7 mouse cellular contexts compared by ENCODE assay signal in the genomic region with DNA sequence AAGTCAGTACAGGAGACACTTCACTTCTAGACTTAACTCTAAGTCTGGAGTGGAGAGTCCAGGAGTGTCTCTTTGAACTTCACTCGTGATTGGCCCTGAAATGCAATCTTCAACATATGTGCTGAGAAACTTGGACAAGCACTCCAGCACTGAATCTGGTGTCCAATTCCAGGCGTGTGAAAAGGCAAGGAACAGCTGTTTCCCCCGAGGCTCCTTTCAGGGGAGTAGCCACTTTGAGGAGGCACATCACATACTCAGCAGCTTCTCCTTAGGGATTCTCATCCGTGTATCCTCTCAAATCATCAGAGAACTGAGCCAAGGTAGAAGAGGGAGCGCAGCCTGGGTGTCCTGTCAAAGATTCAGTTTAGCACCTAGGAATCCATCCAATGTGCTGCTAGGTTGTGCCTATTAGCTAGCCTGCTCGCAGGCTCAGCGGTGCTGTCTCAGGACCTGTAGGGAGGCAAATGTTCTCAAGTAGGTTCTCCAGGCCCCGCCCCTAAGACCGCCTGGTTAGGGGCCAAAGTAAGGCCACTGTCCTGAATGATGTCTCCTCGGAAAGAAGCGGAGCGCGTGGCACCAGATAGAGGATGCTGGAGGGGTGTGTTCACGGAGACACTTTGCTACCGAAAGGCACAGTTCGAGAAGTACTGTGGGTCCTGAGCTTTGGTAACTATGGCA. TPM values are rescaled to one million over a fixed set of nuclear protein-coding genes. Genes with fewer than 3 reads are reported as not detected.
A peak's percentile ranks its signal among the peaks of the same experiment; 100 is the strongest.
DNase-seq lines count a peak whose midpoint lies in the region; ATAC-seq and TF ChIP-seq lines count a peak whose summit lies in the region.

A gene (minus strand): TSS at position 34 of the 678 bp plus-strand sequence.

- TF ChIP-seq POLR2A in ES-Bruce4 (IDR thresholded peaks at IDR 0.05; ENCODE audit: insufficient read depth, low read length) = no peak

- H3K4me2 ChIP-seq in embryonic facial prominence, embryonic 11.5 days (ENCODE audit: low read depth, low read length) = peak within 1 kb of the TSS; percentile 46
- H3K4me2 ChIP-seq in intestine, embryonic 15.5 days (replicated peaks) = peak within 1 kb of the TSS; percentile 50
- H3K4me2 ChIP-seq in midbrain, embryonic 15.5 days = peak within 1 kb of the TSS; percentile 52

- WGBS in embryonic facial prominence, embryonic 11.5 days = 33% methylated on average over 16 of the region's 16 CpGs
- WGBS in intestine, embryonic 15.5 days = 33% methylated on average over 16 of the region's 16 CpGs
- 31% methylated on average over 16 of the region's 16 CpGs for WGBS in midbrain, embryonic 15.5 days

- H3K27ac ChIP-seq in ES-Bruce4 (ENCODE audit: insufficient read depth, low read length) = no peak within 1 kb of the TSS
- no peak within 1 kb of the TSS for H3K27ac ChIP-seq in embryonic facial prominence, embryonic 11.5 days (replicated peaks; ENCODE audit: low read depth, low read length)
- no peak within 1 kb of the TSS for H3K27ac ChIP-seq in intestine, embryonic 15.5 days
- H3K27ac ChIP-seq in midbrain, embryonic 15.5 days = no peak within 1 kb of the TSS

- H3K9ac ChIP-seq in ES-Bruce4 (ENCODE audit: low read depth, poor library complexity, severe bottlenecking) = no peak within 1 kb of the TSS
- no peak within 1 kb of the TSS for H3K9ac ChIP-seq in embryonic facial prominence, embryonic 11.5 days (replicated peaks; ENCODE audit: low read length)
- no peak within 1 kb of the TSS for H3K9ac ChIP-seq in intestine, embryonic 15.5 days
- H3K9ac ChIP-seq in midbrain, embryonic 15.5 days = peak within 1 kb of the TSS; percentile 26; the same call in 1 of the 2 replicates

- peak; percentile 4 for DNase-seq in CD4-positive helper T cell, adult 2 months (ENCODE audit: low read depth, low spot score)
- DNase-seq in embryonic facial prominence, embryonic 11.5 days (ENCODE audit: low spot score) = peak; percentile 27
- no peak for DNase-seq in gastrocnemius, postnatal 25 days
- DNase-seq in right cerebral cortex, postnatal 10 days (ENCODE audit: low spot score in 2 of 2) = no peak

- TF ChIP-seq CTCF in ES-Bruce4 (IDR thresholded peaks at IDR 0.05; ENCODE audit: low read depth, low read length) = no peak

- no peak for TF ChIP-seq EP300 in ES-Bruce4 (IDR thresholded peaks at IDR 0.05; ENCODE audit: insufficient read depth, low read depth, low read length)

- H3K4me1 ChIP-seq in ES-Bruce4 (ENCODE audit: control insufficient read depth, insufficient read depth, low read length) = peaks cover 2% of the 10 kb centered on the region
- H3K4me1 ChIP-seq in embryonic facial prominence, embryonic 11.5 days (ENCODE audit: control insufficient read depth, insufficient read depth, low read length) = no peaks in the 10 kb centered on the region
- H3K4me1 ChIP-seq in intestine, embryonic 15.5 days (replicated peaks) = 0 out of 2 replicates have a peak, but pooled peaks cover 5% of the 10 kb centered on the region
- no peaks in the 10 kb centered on the region for H3K4me1 ChIP-seq in midbrain, embryonic 15.5 days

- H3K36me3 ChIP-seq in ES-Bruce4 (ENCODE audit: control insufficient read depth, insufficient read depth, low read length, poor library complexity, severe bottlenecking) = no peaks in the 10 kb centered on the region
- no peaks in the 10 kb centered on the region for H3K36me3 ChIP-seq in embryonic facial prominence, embryonic 11.5 days (replicated peaks; ENCODE audit: control insufficient read depth, insufficient read depth, low read depth, low read length)
- no peaks in the 10 kb centered on the region for H3K36me3 ChIP-seq in intestine, embryonic 15.5 days
- no peaks in the 10 kb centered on the region for H3K36me3 ChIP-seq in midbrain, embryonic 15.5 days (replicated peaks)

- no peak for ATAC-seq in embryonic facial prominence, embryonic 11.5 days (replicated peaks; ENCODE audit: insufficient number of reproducible peaks, low FRiP score, low TSS enrichment, low read depth)
- ATAC-seq in intestine, embryonic 15.5 days = no peak
- ATAC-seq in midbrain, embryonic 15.5 days (replicated peaks) = peak; percentile 50; the same call in 1 of the 2 replicates

- H3K27me3 ChIP-seq in ES-Bruce4 (ENCODE audit: control insufficient read depth, insufficient read depth, low read length, poor library complexity, severe bottlenecking) = no peaks in the 10 kb centered on the region
- no peaks in the 10 kb centered on the region; the same call in 1 of the 2 replicates for H3K27me3 ChIP-seq in embryonic facial prominence, embryonic 11.5 days (ENCODE audit: control insufficient read depth, insufficient read depth, low read length)
- H3K27me3 ChIP-seq in intestine, embryonic 15.5 days (replicated peaks) = no peaks in the 10 kb centered on the region
- H3K27me3 ChIP-seq in midbrain, embryonic 15.5 days (replicated peaks) = peaks cover 5% of the 10 kb centered on the region; the same call in 1 of the 2 replicates

- peak within 1 kb of the TSS; percentile 17 for H3K4me3 ChIP-seq in ES-Bruce4 (ENCODE audit: low read depth, low read length)
- peak within 1 kb of the TSS; percentile 9 for H3K4me3 ChIP-seq in embryonic facial prominence, embryonic 11.5 days (ENCODE audit: low read depth, low read length)
- peak within 1 kb of the TSS; percentile 7; the same call in 1 of the 2 replicates for H3K4me3 ChIP-seq in intestine, embryonic 15.5 days (replicated peaks)
- peak within 1 kb of the TSS; percentile 43 for H3K4me3 ChIP-seq in midbrain, embryonic 15.5 days

- H3K9me3 ChIP-seq in ES-Bruce4 (replicated peaks; ENCODE audit: control insufficient read depth, insufficient read depth, low read length, poor library complexity, severe bottlenecking) = no peaks in the 10 kb centered on the region
- no peaks in the 10 kb centered on the region for H3K9me3 ChIP-seq in embryonic facial prominence, embryonic 11.5 days (replicated peaks; ENCODE audit: control insufficient read depth, low read length)
- H3K9me3 ChIP-seq in intestine, embryonic 15.5 days = no peaks in the 10 kb centered on the region
- 0 out of 2 replicates have a peak, but pooled peaks cover 3% of the 10 kb centered on the region for H3K9me3 ChIP-seq in midbrain, embryonic 15.5 days

RNA-seq across cellular contexts. Expression of the gene that starts here (rescaled TPM):
- polyA plus RNA-seq in ES-Bruce4 (2011; ENCODE audit: insufficient read depth, insufficient read length, low read depth, missing spikeins) = 0.87 and 1.1 TPM in 2 replicates
- polyA plus RNA-seq in embryonic facial prominence, embryonic 11.5 days (2014; fragmentation: Nextera tagmentation; extraction: Ambion mirVana) = 0.07 TPM in 1 of 2 replicates, not detected in the other
- polyA plus RNA-seq in intestine, embryonic 15.5 days (2015; fragmentation: Nextera tagmentation; extraction: Ambion mirVana) = 0.15 and 0.16 TPM in 2 replicates
- 1.0 and 1.2 TPM in 2 replicates for polyA plus RNA-seq in midbrain, embryonic 15.5 days (2015; fragmentation: Nextera tagmentation; extraction: Ambion mirVana)
- 1 to 10 TPM in 1 of 2 experiments, under 1 TPM in 1; 0.33 to 1.1 TPM for total RNA-seq in gastrocnemius, postnatal 25 days (2021)

Comparison
In these comparisons a context has a peak if more than half of its experiments do, and no peak if none do; other contexts are left out.
1. Peak in DNase-seq, H3K4me3 ChIP-seq and H3K4me2 ChIP-seq in embryonic facial prominence, embryonic 11.5 days; RNA of the gene not detected or under 1 TPM.